Mouse (Mus musculus) myocyte (in vitro differentiated cells): ENCODE data around the gene Kansl2. TPM values are rescaled to one million over a fixed set of nuclear protein-coding genes. Genes with fewer than 3 reads are reported as not detected.

Source experiments
- H3K27me3 ChIP-seq: one replicate; pipeline ENCODE4 v1.6.1; 2011; ENCODE audit not compliant: control insufficient read depth, insufficient read depth, insufficient read length
- H3K36me3 ChIP-seq: one replicate; pipeline ENCODE4 v1.6.1; 2011; ENCODE audit not compliant: control insufficient read depth, insufficient read depth
- H3K4me2 ChIP-seq: one replicate; pipeline ENCODE4 v1.6.1; 2011; ENCODE audit warnings: low read depth, control low read depth
- H3K4me3 ChIP-seq: one replicate; pipeline ENCODE4 v1.5.1; 2011; ENCODE audit warnings: mild to moderate bottlenecking, control low read depth, moderate library complexity
- H3K79me2 ChIP-seq: one replicate; pipeline ENCODE4 v1.6.1; 2011; ENCODE audit not compliant: control insufficient read depth, insufficient read depth
- H3ac ChIP-seq: one replicate; pipeline ENCODE4 v1.6.1; 2011; ENCODE audit not compliant: control insufficient read depth, insufficient read length
- CEBPB ChIP-seq: IDR thresholded peaks from 2 replicates; pipeline ENCODE4 v1.6.1; 2011; ENCODE audit warnings: mild to moderate bottlenecking, moderate library complexity; ENCODE audit not compliant: poor library complexity, insufficient read depth, severe bottlenecking
- E2F4 ChIP-seq: IDR thresholded peaks from one replicate; pipeline ENCODE4 v1.6.1; 2011; ENCODE audit warnings: mild to moderate bottlenecking, control low read depth, moderate library complexity; ENCODE audit not compliant: insufficient read depth
- MAX ChIP-seq: IDR thresholded peaks from one replicate; pipeline ENCODE4 v1.6.1; 2011; ENCODE audit warnings: low read depth, mild to moderate bottlenecking, control low read depth
- MYOD1 ChIP-seq, 3 experiments: IDR thresholded peaks; one replicate each; pipeline ENCODE4 v1.6.1; 2011; ENCODE audit warnings: control low read depth in 2 of 3, low read depth in 2 of 3, mild to moderate bottlenecking in 2 of 3, moderate library complexity in 1 of 3; ENCODE audit not compliant: insufficient read length in 2 of 3, control insufficient read depth in 1 of 3
- MYOG ChIP-seq, 3 experiments: IDR thresholded peaks; one replicate each; pipeline ENCODE4 v1.6.1; 2011; ENCODE audit warnings: control low read depth in 2 of 3, low read depth in 2 of 3, mild to moderate bottlenecking in 2 of 3; ENCODE audit not compliant: insufficient read length in 2 of 3, control insufficient read depth in 1 of 3, insufficient read depth in 1 of 3
- POLR2A ChIP-seq: IDR thresholded peaks from one replicate; pipeline ENCODE4 v1.6.1; 2011; ENCODE audit warnings: low read depth, mild to moderate bottlenecking, control low read depth, moderate library complexity; ENCODE audit not compliant: insufficient read length
- POLR2AphosphoS2 ChIP-seq: IDR thresholded peaks from one replicate; pipeline ENCODE4 v1.6.1; 2011; ENCODE audit warnings: low read depth, control low read depth; ENCODE audit not compliant: insufficient read length
- REST ChIP-seq: IDR thresholded peaks from one replicate; pipeline ENCODE4 v1.6.1; 2011; ENCODE audit warnings: mild to moderate bottlenecking, control low read depth, moderate library complexity; ENCODE audit not compliant: insufficient read depth, insufficient read length
- SRF ChIP-seq: IDR thresholded peaks from one replicate; pipeline ENCODE4 v1.6.1; 2011; ENCODE audit warnings: low read depth; ENCODE audit not compliant: control insufficient read depth, insufficient read length
- TCF12 ChIP-seq: IDR thresholded peaks from one replicate; pipeline ENCODE4 v1.6.1; 2011; ENCODE audit warnings: mild to moderate bottlenecking, control low read depth; ENCODE audit not compliant: poor library complexity, insufficient read depth, severe bottlenecking
- TCF3 ChIP-seq: IDR thresholded peaks from one replicate; pipeline ENCODE4 v1.6.1; 2011; ENCODE audit warnings: low read depth, control low read depth; ENCODE audit not compliant: insufficient read length
- USF1 ChIP-seq: IDR thresholded peaks from one replicate; pipeline ENCODE4 v1.6.1; 2011; ENCODE audit warnings: low read depth, mild to moderate bottlenecking, control low read depth, moderate library complexity
- polyA plus RNA-seq: library from polyadenylated mRNA; unstranded; fragments of >200 nt; fragmentation: generic; extraction: Trizol; gene quantifications from one replicate; pipeline ENCODE4 v1.2.1, GENCODE M21; 2012; ENCODE audit warnings: missing spikeins

Gene Kansl2
- polyA plus RNA-seq: 109 TPM

- peak within 1 kb of the TSS; percentile 88 for H3K4me2 ChIP-seq
- peaks cover 32% of the 10 kb centered on the region for H3K36me3 ChIP-seq
- H3ac ChIP-seq: peak within 1 kb of the TSS; percentile 95
- peak within 1 kb of the TSS; percentile 89 for H3K4me3 ChIP-seq
- no peak for TF ChIP-seq USF1
- no peak for TF ChIP-seq TCF3
- peak in 2 of 3 experiments; percentile 8 to 20 for TF ChIP-seq MYOD1 (IDR thresholded peaks at IDR 0.05; ENCODE audit: control insufficient read depth in 1 of 3, insufficient read length in 2 of 3, low read depth in 2 of 3)
- TF ChIP-seq POLR2AphosphoS2: peak; percentile 90
- TF ChIP-seq MYOG (IDR thresholded peaks at IDR 0.05; ENCODE audit: control insufficient read depth in 1 of 3, insufficient read depth in 1 of 3, insufficient read length in 2 of 3, low read depth in 2 of 3): no peak
- TF ChIP-seq SRF: peak; percentile 71
- TF ChIP-seq POLR2A: peak; percentile 89
- no peak for TF ChIP-seq MAX
- TF ChIP-seq REST: peak; percentile 2
- peak; percentile 49 for TF ChIP-seq E2F4
- no peak for TF ChIP-seq CEBPB
- no peak for TF ChIP-seq TCF12
- H3K27me3 ChIP-seq: no peaks in the 10 kb centered on the region
- peaks cover 49% of the 10 kb centered on the region for H3K79me2 ChIP-seq
Observed at GRCm38 (mm10) chr15:98533881-98534627, at the start of gene Kansl2. Gene Kansl2 (minus strand): TSS chr15:98534264.

GRCm38 (mm10) chr15:98582996-98583395 lies 48.9 kb upstream of the Kansl2 start:
- no peaks in the 10 kb centered on the region for H3K36me3 ChIP-seq
- no peak overlapping the region for H3K4me2 ChIP-seq
- no peaks in the 10 kb centered on the region for H3K27me3 ChIP-seq
- no peak overlapping the region for H3K4me3 ChIP-seq
- no peaks in the 10 kb centered on the region for H3K79me2 ChIP-seq
- no peak for TF ChIP-seq MAX
- TF ChIP-seq E2F4: no peak
- TF ChIP-seq POLR2AphosphoS2: no peak
- no peak for TF ChIP-seq MYOD1 (IDR thresholded peaks at IDR 0.05; ENCODE audit: control insufficient read depth in 1 of 3, insufficient read length in 2 of 3, low read depth in 2 of 3)
- TF ChIP-seq TCF12: no peak
- no peak for TF ChIP-seq USF1
- TF ChIP-seq SRF: no peak
- TF ChIP-seq REST: no peak
- TF ChIP-seq MYOG (IDR thresholded peaks at IDR 0.05; ENCODE audit: control insufficient read depth in 1 of 3, insufficient read depth in 1 of 3, insufficient read length in 2 of 3, low read depth in 2 of 3): no peak
- no peak for TF ChIP-seq TCF3
- H3ac ChIP-seq: no peak overlapping the region

GRCm38 (mm10) chr15:98582410-98582809 lies 48.3 kb upstream of the Kansl2 start:
- H3K79me2 ChIP-seq: no peaks in the 10 kb centered on the region
- no peak overlapping the region for H3ac ChIP-seq
- H3K4me3 ChIP-seq: no peak overlapping the region
- no peaks in the 10 kb centered on the region for H3K27me3 ChIP-seq
- H3K4me2 ChIP-seq: no peak overlapping the region
- H3K36me3 ChIP-seq: no peaks in the 10 kb centered on the region
- TF ChIP-seq MAX (no peak), TCF3 (no peak), E2F4 (no peak), MYOD1 (IDR thresholded peaks at IDR 0.05; ENCODE audit: control insufficient read depth in 1 of 3, insufficient read length in 2 of 3, low read depth in 2 of 3) (no peak), CEBPB (no peak), TCF12 (no peak), MYOG (IDR thresholded peaks at IDR 0.05; ENCODE audit: control insufficient read depth in 1 of 3, insufficient read depth in 1 of 3, insufficient read length in 2 of 3, low read depth in 2 of 3) (no peak), SRF (no peak), POLR2A (no peak), USF1 (no peak), POLR2AphosphoS2 (no peak), REST (no peak)

GRCm38 (mm10) chr15:98579795-98580464 lies 45.9 kb upstream of the Kansl2 start:
- no peaks in the 10 kb centered on the region for H3K36me3 ChIP-seq
- no peak overlapping the region for H3K4me3 ChIP-seq
- H3K4me2 ChIP-seq: no peak overlapping the region
- no peaks in the 10 kb centered on the region for H3K79me2 ChIP-seq
- TF ChIP-seq SRF (no peak), TCF12 (no peak), CEBPB (no peak), POLR2AphosphoS2 (no peak), MYOD1 (IDR thresholded peaks at IDR 0.05; ENCODE audit: control insufficient read depth in 1 of 3, insufficient read length in 2 of 3, low read depth in 2 of 3) (no peak)
- H3K27me3 ChIP-seq: no peaks in the 10 kb centered on the region
- H3ac ChIP-seq: no peak overlapping the region
